Comparison of ENCODE assay signal across 8 mouse cellular contexts in genomic region chr3:103223752-103224151, GRCm38 (mm10). TPM values are rescaled to one million over a fixed set of nuclear protein-coding genes. Genes with fewer than 3 reads are reported as not detected.
DNase-seq lines count a peak whose midpoint lies in the region; ATAC-seq and TF ChIP-seq lines count a peak whose summit lies in the region.
"Had no signal": no experiment of that assay in that cellular context is flagged by ENCODE, and none has a peak within 500 bp of the region (broad histone marks: within the 10 kb centered on the region; RNA-seq: fewer than 3 reads in every experiment).

No protein-coding gene starts in this region.

- no peak overlapping the region for H3K9ac ChIP-seq in intestine, embryonic 15.5 days

- DNase-seq in layer of hippocampus, adult 2 months (ENCODE audit: low spot score in 2 of 2), result no peak
- no peak for DNase-seq in layer of hippocampus, postnatal 25 days (ENCODE audit: extremely low spot score in 1 of 2, low spot score in 1 of 2)
- DNase-seq in ES-CJ7 (ENCODE audit: low read depth, low spot score), result peak; percentile 87
- peak; percentile 16 for DNase-seq in c-Kit-positive CD71-negative TER-119-negative erythroid progenitor cells, embryonic 14.5 days (ENCODE audit: low read depth)
- peak; percentile 23 for DNase-seq in mesoderm, embryonic 11.5 days (ENCODE audit: low read depth, low spot score)
- DNase-seq in frontal cortex, postnatal 14 days (ENCODE audit: low spot score in 2 of 2), result no peak

- H3K27ac ChIP-seq in layer of hippocampus, adult 2 months, result no peak overlapping the region
- no peak overlapping the region for H3K27ac ChIP-seq in intestine, embryonic 15.5 days

- no peak for ATAC-seq in intestine, embryonic 15.5 days

- peak; percentile 57 for TF ChIP-seq CTCF in layer of hippocampus, adult 2 months (conservative IDR thresholded peaks at IDR 0.05)

- no peak overlapping the region for H3K4me3 ChIP-seq in layer of hippocampus, adult 2 months
- no peak overlapping the region for H3K4me3 ChIP-seq in intestine, embryonic 15.5 days (replicated peaks)
- H3K4me3 ChIP-seq: erythroblast, embryonic 14.5 days had no signal

- H3K36me3 ChIP-seq in intestine, embryonic 15.5 days, result no peaks in the 10 kb centered on the region

- H3K9me3 ChIP-seq in intestine, embryonic 15.5 days, result no peaks in the 10 kb centered on the region

- H3K4me1 ChIP-seq in intestine, embryonic 15.5 days (replicated peaks), result no peaks in the 10 kb centered on the region

- 61% methylated on average over 4 of the region's 4 CpGs for WGBS in intestine, embryonic 15.5 days

- H3K27me3 ChIP-seq in intestine, embryonic 15.5 days (replicated peaks), result no peaks in the 10 kb centered on the region

- no peak overlapping the region for H3K4me2 ChIP-seq in intestine, embryonic 15.5 days (replicated peaks)

RNA-seq across cellular contexts. Expression of gene Bcas2, which starts 52.3 kb away (rescaled TPM):
- 10 to 100 TPM; 63.8 to 69.1 TPM for total RNA-seq in layer of hippocampus, adult 2 months (2021)
- total RNA-seq in layer of hippocampus, postnatal 25 days (2021), result 10 to 100 TPM; 64.6 to 67.7 TPM
- polyA plus RNA-seq in intestine, embryonic 15.5 days (2015; fragmentation: Nextera tagmentation; extraction: Ambion mirVana), result 179 and 189 TPM in 2 replicates

RNA-seq across cellular contexts. Expression of gene Trim33, which starts 55.3 kb away (rescaled TPM):
- 10 to 100 TPM; 53.0 to 55.2 TPM for total RNA-seq in layer of hippocampus, adult 2 months (2021)
- total RNA-seq in layer of hippocampus, postnatal 25 days (2021), result 10 to 100 TPM; 48.0 to 56.1 TPM
- polyA plus RNA-seq in intestine, embryonic 15.5 days (2015; fragmentation: Nextera tagmentation; extraction: Ambion mirVana), result 17.1 and 18.1 TPM in 2 replicates

Comparison
In these comparisons a context has a peak if more than half of its experiments do, and no peak if none do; other contexts are left out.
1. DNase-seq: peak in ES-CJ7 (single experiment), c-Kit-positive CD71-negative TER-119-negative erythroid progenitor cells, embryonic 14.5 days (single experiment) and mesoderm, embryonic 11.5 days (single experiment); none in layer of hippocampus, adult 2 months (0 of 2), layer of hippocampus, postnatal 25 days (0 of 2) and frontal cortex, postnatal 14 days (0 of 2).